Mouse (Mus musculus) small intestine, adult 2 months (tissue): ENCODE results near the gene Cplx2.

ENCODE experiments used
- CTCF ChIP-seq: fragments of 200-500 bp; IDR thresholded peaks from 2 replicates; pipeline ENCODE4 v1.5.1; 2012; ENCODE audit warnings: low read depth, mild to moderate bottlenecking, control low read depth, inconsistent platforms, low read length, moderate library complexity, mixed read lengths; ENCODE audit not compliant: insufficient replicate concordance, insufficient read length; ENCODE audit errors: extremely low read depth
- POLR2A ChIP-seq: fragments of 200-500 bp; IDR thresholded peaks from 2 replicates; pipeline ENCODE4 v1.6.1; 2012; ENCODE audit warnings: low read depth, mild to moderate bottlenecking, control low read depth, inconsistent platforms, low read length, moderate library complexity

DNA sequence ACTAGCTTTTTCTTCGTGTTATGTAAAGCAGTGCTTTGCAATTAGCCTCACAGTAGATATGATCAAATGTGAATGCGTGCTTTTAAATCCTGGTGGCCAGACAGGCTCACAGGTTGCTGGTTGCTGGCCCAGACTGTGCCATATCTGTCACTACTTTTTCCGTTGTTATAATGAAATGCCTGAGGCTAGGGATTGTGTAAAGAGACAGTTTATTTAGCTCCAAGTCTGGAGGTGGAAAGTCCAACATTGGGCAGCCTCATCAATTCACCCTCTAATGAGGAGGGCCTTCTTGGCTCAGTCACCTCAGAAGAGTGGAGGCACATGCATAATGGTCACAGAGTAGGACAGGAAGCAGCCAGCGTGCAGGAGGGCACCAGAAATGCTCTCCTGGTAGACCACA, 31.2 kb downstream of the Cplx2 start:
- no peak for TF ChIP-seq CTCF
- TF ChIP-seq POLR2A, result no peak
